ENCODE assay signal across 21 mouse cellular contexts in the genomic region with DNA sequence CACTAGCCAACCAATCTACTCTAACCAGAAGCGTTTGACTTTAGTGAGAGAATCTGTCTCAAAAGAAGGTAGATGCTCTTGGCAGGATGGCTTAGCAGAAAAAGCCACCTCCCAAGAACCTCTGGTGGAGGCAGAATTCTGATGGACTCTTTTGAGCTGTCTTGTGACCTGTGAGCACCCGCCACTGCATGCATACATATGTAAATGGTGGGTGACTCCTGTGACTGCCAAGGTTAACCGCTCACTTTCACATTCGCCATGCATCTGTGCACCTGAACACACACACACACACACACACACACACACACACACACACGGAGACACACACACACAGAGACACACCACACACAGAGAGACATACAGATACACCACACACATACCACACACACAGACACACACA. TPM values are rescaled to one million over a fixed set of nuclear protein-coding genes. Genes with fewer than 3 reads are reported as not detected.
"Had no signal": no experiment of that assay in that cellular context is flagged by ENCODE, and none has a peak within 500 bp of the region (broad histone marks: within the 10 kb centered on the region; RNA-seq: fewer than 3 reads in every experiment).

No protein-coding gene starts in this region.

- H3K4me2 ChIP-seq: neural tube, embryonic 15.5 days; stomach, embryonic 15.5 days had no signal

- H3K4me1 ChIP-seq: stomach, embryonic 15.5 days had no signal

- H3K27me3 ChIP-seq: neural tube, embryonic 15.5 days; stomach, embryonic 15.5 days had no signal

- DNase-seq: retina, postnatal 1 day; right cerebral cortex, adult 18-20 months; right cerebral cortex, postnatal 14 days; right cerebral cortex, postnatal 25 days; right cerebral cortex, postnatal 4 days; spleen, adult 18-20 months; thymus, adult 18-20 months; thymus, adult 2 months; thymus, postnatal 14 days; thymus, postnatal 25 days; thymus, postnatal 36 days; thymus, postnatal 4 days had no signal

- H3K4me3 ChIP-seq: neural tube, embryonic 15.5 days; stomach, embryonic 15.5 days had no signal

- H3K36me3 ChIP-seq: neural tube, embryonic 15.5 days; stomach, embryonic 15.5 days had no signal

- H3K9me3 ChIP-seq: neural tube, embryonic 15.5 days; stomach, embryonic 15.5 days had no signal

- H3K9ac ChIP-seq: neural tube, embryonic 15.5 days; stomach, embryonic 15.5 days had no signal

- H3K27ac ChIP-seq: neural tube, embryonic 15.5 days; stomach, embryonic 15.5 days; stomach, postnatal 0 days had no signal

RNA-seq across cellular contexts. Expression of a gene that starts 21.8 kb away (rescaled TPM):
- total RNA-seq: neutrophil, adult 5-6 weeks had no signal
- polyA plus RNA-seq: neural tube, embryonic 14.5 days; neural tube, embryonic 15.5 days; spleen, adult 2 months; stomach, embryonic 14.5 days; stomach, embryonic 15.5 days; thymus, adult 2 months; thymus, postnatal 0 days; urinary bladder, adult 2 months had no signal

RNA-seq across cellular contexts. Expression of a gene that starts 36.1 kb away (rescaled TPM):
- total RNA-seq: neutrophil, adult 5-6 weeks had no signal
- polyA plus RNA-seq: thymus, postnatal 0 days had no signal
